Mouse (Mus musculus) hindbrain, embryonic 16.5 days (tissue): ENCODE measurements at regions not wholly inside any gene's neighbourhood (a gene's known extent, or its start where the extent isn't known, plus 50 kb on each side); places are given as distances from the start of the nearest gene placed in this dataset.

ENCODE experiments used
- ATAC-seq: fragments of 200-750 bp; cut with Nextera tagmentation; 2 replicates; pipeline ENCODE4 v1.8.0; 2017; ENCODE audit warnings: moderate TSS enrichment, moderate library complexity
- H3K27ac ChIP-seq: fragments of 300-500 bp; sonication (generic); 2 replicates; pipeline ENCODE4 v1.5.1; 2014; ENCODE audit warnings: low read depth, mild to moderate bottlenecking, control low read depth, low read length, moderate library complexity
- H3K27me3 ChIP-seq: fragments of 300-500 bp; sonication (generic); replicated peaks from 2 replicates; pipeline ENCODE4 v1.6.1; 2014; ENCODE audit warnings: low read length; ENCODE audit not compliant: control insufficient read depth, insufficient read depth
- H3K36me3 ChIP-seq: fragments of 300-500 bp; sonication (generic); 2 replicates; pipeline ENCODE4 v1.6.1; 2014; ENCODE audit warnings: mild to moderate bottlenecking, low read length, moderate library complexity, mixed read lengths; ENCODE audit not compliant: control insufficient read depth, insufficient read depth
- H3K4me1 ChIP-seq: fragments of 300-500 bp; sonication (generic); 2 replicates; pipeline ENCODE4 v1.6.1; 2014; ENCODE audit warnings: low read depth, low read length; ENCODE audit not compliant: control insufficient read depth, insufficient read depth
- H3K4me2 ChIP-seq: fragments of 300-500 bp; sonication (generic); 2 replicates; pipeline ENCODE4 v1.6.1; 2014; ENCODE audit warnings: mild to moderate bottlenecking, low read length, control low read depth, moderate library complexity
- H3K4me3 ChIP-seq: fragments of 300-500 bp; sonication (generic); 2 replicates; pipeline ENCODE4 v1.5.1; 2014; ENCODE audit warnings: mild to moderate bottlenecking, low read length, control low read depth, moderate library complexity
- H3K9ac ChIP-seq: fragments of 300-500 bp; sonication (generic); 2 replicates; pipeline ENCODE4 v1.6.1; 2014; ENCODE audit warnings: low read depth, mild to moderate bottlenecking, control low read depth, low read length, moderate library complexity
- H3K9me3 ChIP-seq: fragments of 300-500 bp; sonication (generic); 2 replicates; pipeline ENCODE4 v1.6.1; 2014; ENCODE audit warnings: mild to moderate bottlenecking, low read length, moderate library complexity; ENCODE audit not compliant: control insufficient read depth
- WGBS: fragments of 180-500 bp; shearing (Covaris S2); extraction: QIAGEN DNeasy Blood & Tissue Kit; methylation state at CpG from one replicate; pipeline ENCODE4 v1.1.7; 2014; 5-methylcytosine and 5-hydroxymethylcytosine counted together

GRCm38 (mm10) chr8:8231308-8231985, 429.6 kb downstream of the Efnb2 start:
- no peaks in the 10 kb centered on the region for H3K9me3 ChIP-seq
- H3K4me2 ChIP-seq, result no peak overlapping the region
- no peaks in the 10 kb centered on the region for H3K27me3 ChIP-seq
- no peak overlapping the region for H3K9ac ChIP-seq
- H3K36me3 ChIP-seq, result no peaks in the 10 kb centered on the region
- peak overlapping the region; percentile 25; the same call in 1 of the 2 replicates for H3K27ac ChIP-seq
- peak; percentile 86 for ATAC-seq
- H3K4me1 ChIP-seq, result peaks cover 10% of the 10 kb centered on the region
- H3K4me3 ChIP-seq, result no peak overlapping the region
- WGBS, result 32% methylated on average over 6 of the region's 6 CpGs

GRCm38 (mm10) chr8:8225994-8226393, 435.0 kb downstream of the Efnb2 start:
- H3K9me3 ChIP-seq, result no peaks in the 10 kb centered on the region
- 76% methylated on average over 2 of the region's 2 CpGs for WGBS
- ATAC-seq, result no peak
- no peaks in the 10 kb centered on the region for H3K36me3 ChIP-seq
- H3K27ac ChIP-seq, result no peak overlapping the region
- no peaks in the 10 kb centered on the region for H3K27me3 ChIP-seq
- H3K4me3 ChIP-seq, result no peak overlapping the region
- no peak overlapping the region for H3K4me2 ChIP-seq
- no peaks in the 10 kb centered on the region for H3K4me1 ChIP-seq
- no peak overlapping the region for H3K9ac ChIP-seq

GRCm38 (mm10) chr8:8225175-8225830, 435.7 kb downstream of the Efnb2 start:
- no peaks in the 10 kb centered on the region for H3K9me3 ChIP-seq
- H3K4me1 ChIP-seq, result no peaks in the 10 kb centered on the region
- H3K27ac ChIP-seq, result no peak overlapping the region
- no peak for ATAC-seq
- no peaks in the 10 kb centered on the region for H3K36me3 ChIP-seq
- H3K4me2 ChIP-seq, result no peak overlapping the region
- no peak overlapping the region for H3K4me3 ChIP-seq
- no peak overlapping the region for H3K9ac ChIP-seq
- 59% methylated on average over 2 of the region's 2 CpGs for WGBS
- H3K27me3 ChIP-seq, result no peaks in the 10 kb centered on the region

- 0 out of 2 replicates have a peak, but pooled peaks have one; percentile 34 for ATAC-seq
- Histone ChIP-seq H3K27ac (no peak overlapping the region), H3K4me2 (no peak overlapping the region), H3K4me3 (no peak overlapping the region), H3K4me1 (no peaks in the 10 kb centered on the region), H3K9ac (no peak overlapping the region), H3K9me3 (no peaks in the 10 kb centered on the region), H3K36me3 (no peaks in the 10 kb centered on the region), H3K27me3 (no peaks in the 10 kb centered on the region)
- WGBS, result 38% methylated on average over 14 of the region's 14 CpGs
These were observed 440.5 kb downstream of the Efnb2 start for GRCm38 (mm10) chr8:8220395-8221031.

- no peak overlapping the region for H3K9ac ChIP-seq
- WGBS, result 39% methylated on average over 12 of the region's 12 CpGs
- peak overlapping the region; percentile 30; the same call in 1 of the 2 replicates for H3K4me2 ChIP-seq
- no peak overlapping the region for H3K4me3 ChIP-seq
- no peaks in the 10 kb centered on the region for H3K36me3 ChIP-seq
- H3K4me1 ChIP-seq, result no peaks in the 10 kb centered on the region
- ATAC-seq, result no peak
- no peaks in the 10 kb centered on the region for H3K9me3 ChIP-seq
- no peak overlapping the region for H3K27ac ChIP-seq
- H3K27me3 ChIP-seq, result no peaks in the 10 kb centered on the region
These were observed 441.2 kb downstream of the Efnb2 start for GRCm38 (mm10) chr8:8219701-8220394.

- Histone ChIP-seq H3K27me3 (no peaks in the 10 kb centered on the region), H3K9ac (no peak overlapping the region), H3K9me3 (no peaks in the 10 kb centered on the region), H3K27ac (no peak overlapping the region), H3K36me3 (no peaks in the 10 kb centered on the region), H3K4me2 (no peak overlapping the region), H3K4me3 (no peak overlapping the region), H3K4me1 (no peaks in the 10 kb centered on the region)
- ATAC-seq, result no peak
- WGBS, result 69% methylated on average over 3 of the region's 3 CpGs
These were observed 468.0 kb downstream of the Efnb2 start for GRCm38 (mm10) chr8:8193036-8193435.

GRCm38 (mm10) chr8:8186046-8186445, 475.0 kb downstream of the Efnb2 start:
- no peak overlapping the region for H3K27ac ChIP-seq
- no peaks in the 10 kb centered on the region for H3K4me1 ChIP-seq
- ATAC-seq, result no peak
- 42% methylated on average over 3 of the region's 3 CpGs for WGBS
- no peaks in the 10 kb centered on the region for H3K36me3 ChIP-seq
- H3K4me2 ChIP-seq, result no peak overlapping the region
- no peaks in the 10 kb centered on the region for H3K9me3 ChIP-seq
- H3K4me3 ChIP-seq, result no peak overlapping the region
- no peak overlapping the region for H3K9ac ChIP-seq
- no peaks in the 10 kb centered on the region for H3K27me3 ChIP-seq

- Histone ChIP-seq H3K27me3 (no peaks in the 10 kb centered on the region), H3K4me1 (no peaks in the 10 kb centered on the region), H3K36me3 (no peaks in the 10 kb centered on the region), H3K9ac (no peak overlapping the region), H3K27ac (no peak overlapping the region), H3K4me2 (no peak overlapping the region), H3K9me3 (no peaks in the 10 kb centered on the region), H3K4me3 (no peak overlapping the region)
- 78% methylated on average over 6 of the region's 6 CpGs for WGBS
- ATAC-seq, result no peak
These were observed 477.8 kb downstream of the Efnb2 start for GRCm38 (mm10) chr8:8183233-8183622.
